Mouse (Mus musculus) E14TG2a.4 (cell line): ENCODE results near the gene Sgpp1.

ENCODE experiments used
- H3K27me3 ChIP-seq: 2 replicates; pipeline ENCODE4 v1.6.1; 2014; ENCODE audit warnings: low read length, control low read depth; ENCODE audit not compliant: insufficient read depth
- H3K36me3 ChIP-seq: 2 replicates; pipeline ENCODE4 v1.6.1; 2014; ENCODE audit warnings: low read length, control low read depth; ENCODE audit not compliant: insufficient read depth
- H3K4me1 ChIP-seq: replicated peaks from 2 replicates; pipeline ENCODE4 v1.6.1; 2014; ENCODE audit warnings: low read depth, low read length, control low read depth
- H3K4me3 ChIP-seq: replicated peaks from 2 replicates; pipeline ENCODE4 v1.5.1; 2014; ENCODE audit warnings: mild to moderate bottlenecking, low read length
- H3K9me3 ChIP-seq: 2 replicates; pipeline ENCODE4 v1.6.1; 2014; ENCODE audit warnings: low read length, control low read depth
- CTCF ChIP-seq: conservative IDR thresholded peaks from 2 replicates; pipeline ENCODE4 v1.5.1; 2014; ENCODE audit warnings: low read length
- NANOG ChIP-seq: IDR thresholded peaks from 2 replicates; pipeline ENCODE4 v1.6.1; 2014; ENCODE audit warnings: borderline replicate concordance, low read length, mixed read lengths
- POU5F1 ChIP-seq: IDR thresholded peaks from 2 replicates; pipeline ENCODE4 v1.6.1; 2014; ENCODE audit warnings: low read length, borderline replicate concordance

The Sgpp1 gene

DNA sequence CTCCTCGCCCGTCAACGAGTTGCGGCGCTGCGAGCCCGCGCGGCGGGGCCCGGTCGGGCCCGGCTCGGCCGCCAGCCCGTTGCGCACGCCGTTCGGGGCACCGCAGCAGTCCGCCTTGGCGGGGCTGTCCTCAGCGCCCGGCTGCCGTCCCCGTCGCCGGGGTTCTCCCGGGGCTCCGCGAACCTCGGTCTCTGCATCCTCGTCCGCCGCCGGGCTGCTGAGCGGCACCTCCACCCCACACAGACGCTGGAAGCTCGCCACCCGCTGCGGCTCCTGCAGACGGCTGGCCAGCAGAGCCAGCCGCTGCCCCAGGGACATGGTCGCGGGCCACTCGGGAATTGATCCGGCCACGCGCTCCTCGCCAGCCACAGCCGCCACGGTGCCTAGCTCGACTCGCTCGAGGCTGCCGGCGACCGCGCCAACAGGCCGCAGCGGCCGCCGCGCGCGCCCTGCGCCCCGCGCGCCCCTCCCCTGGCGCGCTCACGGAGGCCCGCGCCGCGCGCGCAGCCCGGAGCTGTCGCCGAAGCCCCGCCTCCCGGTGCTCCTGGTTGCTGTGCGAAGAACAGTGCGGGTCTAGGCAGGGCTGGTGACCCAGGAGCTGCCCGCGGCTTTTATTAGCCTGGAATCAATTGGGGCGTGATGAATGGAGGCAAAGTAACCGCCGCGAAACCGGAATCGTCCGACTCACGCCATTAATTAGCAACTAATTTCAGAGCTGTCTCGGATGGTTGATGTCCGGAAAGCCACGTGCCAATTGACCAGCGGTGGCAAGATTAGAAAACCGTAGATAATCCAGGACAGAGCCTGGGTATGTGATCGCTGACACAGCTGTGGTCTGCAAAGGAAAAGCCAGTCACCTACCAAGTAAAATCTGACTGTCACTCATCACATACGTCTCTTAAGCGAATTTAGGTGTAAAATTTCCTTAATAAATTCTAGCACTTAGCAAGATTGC lies at the start of gene Sgpp1:
Gene Sgpp1, minus strand, starts transcription at position 484 of the 955 bp plus-strand sequence.
- Histone ChIP-seq H3K9me3 (no peaks in the 10 kb centered on the region), H3K4me3 (peak within 1 kb of the TSS; percentile 86), H3K36me3 (no peaks in the 10 kb centered on the region), H3K4me1 (peaks cover 6% of the 10 kb centered on the region; the same call in 1 of the 2 replicates), H3K27me3 (peaks cover 67% of the 10 kb centered on the region)
- no peak for TF ChIP-seq NANOG
- no peak for TF ChIP-seq POU5F1
- no peak for TF ChIP-seq CTCF

DNA sequence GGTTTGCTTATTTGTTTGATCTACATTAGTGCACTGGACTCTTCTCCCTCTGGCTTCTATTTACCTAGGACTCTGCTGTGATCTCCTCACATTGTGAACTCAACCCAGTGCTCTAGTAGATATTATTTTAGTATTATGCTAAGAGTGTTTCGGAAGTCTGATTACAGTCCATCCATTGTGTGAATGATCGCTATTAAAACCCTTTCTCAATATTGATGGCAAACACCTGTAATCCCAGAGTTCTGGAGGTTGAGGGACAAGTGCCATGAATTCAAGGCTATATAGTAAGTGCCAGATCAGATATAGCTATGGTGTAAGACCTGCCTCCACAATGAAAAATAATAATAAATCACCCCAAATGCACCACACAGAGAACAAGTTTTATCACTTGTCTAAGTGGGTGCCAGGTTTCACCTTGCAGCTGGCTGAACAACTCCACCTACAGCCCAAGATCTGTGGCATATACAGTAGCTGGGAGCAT lies 48.8 kb upstream of the Sgpp1 start:
- Histone ChIP-seq H3K9me3 (0 out of 2 replicates have a peak, but pooled peaks cover 6% of the 10 kb centered on the region), H3K36me3 (no peaks in the 10 kb centered on the region)

DNA sequence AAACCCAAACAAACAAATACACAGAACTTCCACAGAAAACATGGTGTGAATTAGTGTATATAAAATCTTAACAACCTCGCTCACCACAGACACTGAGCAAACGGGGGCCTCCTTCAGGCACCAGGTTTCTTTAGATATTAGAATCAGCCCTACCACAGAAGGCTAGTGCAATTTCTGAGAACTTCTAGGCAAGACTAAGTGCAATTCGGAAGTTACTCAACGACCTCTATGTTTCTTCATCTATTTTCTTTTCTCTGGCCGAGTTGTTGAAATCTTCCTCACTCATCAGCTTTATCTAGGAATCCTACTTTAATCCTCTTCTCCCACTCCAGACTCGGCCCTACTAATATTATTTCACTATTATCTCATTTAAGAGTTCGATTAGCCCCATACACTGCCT lies 46.5 kb upstream of the Sgpp1 start:
- H3K36me3 ChIP-seq: no peaks in the 10 kb centered on the region
- 0 out of 2 replicates have a peak, but pooled peaks cover 6% of the 10 kb centered on the region for H3K9me3 ChIP-seq
- TF ChIP-seq CTCF: no peak
- no peak for TF ChIP-seq POU5F1
- TF ChIP-seq NANOG: no peak
- 0 out of 2 replicates have a peak, but pooled peaks cover 4% of the 10 kb centered on the region for H3K27me3 ChIP-seq
- no peaks in the 10 kb centered on the region for H3K4me1 ChIP-seq
- H3K4me3 ChIP-seq: no peak overlapping the region

More for the DNA sequence above, 48.8 kb upstream of the Sgpp1 start:
- no peaks in the 10 kb centered on the region for H3K4me1 ChIP-seq
- H3K4me3 ChIP-seq: no peak overlapping the region
- 0 out of 2 replicates have a peak, but pooled peaks cover 4% of the 10 kb centered on the region for H3K27me3 ChIP-seq
- TF ChIP-seq CTCF: no peak
- no peak for TF ChIP-seq POU5F1
- TF ChIP-seq NANOG: no peak

DNA sequence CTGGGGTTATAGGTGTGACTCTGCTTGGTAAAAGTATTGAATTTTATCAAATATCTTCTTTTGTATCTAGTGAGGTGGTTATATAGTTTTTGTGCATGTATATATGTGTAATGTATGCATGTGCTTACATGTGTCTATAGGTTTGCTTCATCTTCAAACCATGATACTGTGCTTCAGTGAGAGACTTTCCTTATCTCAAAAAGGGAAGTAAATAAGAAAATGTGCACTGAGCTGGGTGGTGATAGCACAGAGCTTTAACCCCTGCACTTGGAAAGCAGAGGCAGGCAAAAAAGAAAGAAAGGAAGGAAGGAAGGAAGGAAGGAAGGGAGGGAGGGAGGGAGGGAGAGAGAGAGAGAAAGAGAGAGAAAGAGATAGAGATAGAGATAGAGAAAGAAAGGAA lies 45.9 kb upstream of the Sgpp1 start:
- 0 out of 2 replicates have a peak, but pooled peaks cover 6% of the 10 kb centered on the region for H3K9me3 ChIP-seq
- no peaks in the 10 kb centered on the region for H3K36me3 ChIP-seq
- TF ChIP-seq NANOG (no peak), POU5F1 (no peak), CTCF (no peak)
- H3K4me1 ChIP-seq: no peaks in the 10 kb centered on the region
- no peak overlapping the region for H3K4me3 ChIP-seq
- H3K27me3 ChIP-seq: 0 out of 2 replicates have a peak, but pooled peaks cover 4% of the 10 kb centered on the region

DNA sequence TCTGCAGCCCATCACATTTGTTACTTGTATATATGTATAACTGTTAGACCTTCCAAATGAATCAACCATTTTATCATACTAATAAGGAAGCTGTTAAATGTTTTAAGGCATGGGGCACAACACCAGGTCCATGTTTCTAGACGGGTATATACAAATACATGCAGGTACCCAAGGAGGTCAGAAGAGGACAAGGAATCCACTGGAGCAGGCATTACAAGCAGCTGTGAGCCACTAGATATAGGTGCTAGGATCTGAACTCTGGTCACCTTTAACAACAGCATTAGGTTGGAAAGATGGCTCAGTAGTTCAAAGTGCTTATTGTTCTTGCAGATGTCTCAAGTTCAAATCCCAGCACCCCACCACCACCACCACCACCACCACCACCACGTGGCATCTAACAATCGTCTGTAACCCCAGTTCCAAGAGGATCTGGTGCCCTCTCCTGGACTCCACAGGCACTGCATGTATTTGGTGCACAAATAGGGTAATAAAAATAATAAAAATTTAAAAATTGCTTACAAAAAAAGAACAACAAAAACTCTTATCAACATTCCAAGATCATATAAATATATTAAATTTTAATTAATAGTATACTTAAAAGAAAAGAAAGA lies 37.0 kb upstream of the Sgpp1 start:
- peak; percentile 54 for TF ChIP-seq CTCF
- no peak for TF ChIP-seq NANOG
- Histone ChIP-seq H3K4me1 (no peaks in the 10 kb centered on the region), H3K27me3 (no peaks in the 10 kb centered on the region), H3K4me3 (no peak overlapping the region), H3K36me3 (no peaks in the 10 kb centered on the region), H3K9me3 (peaks cover 12% of the 10 kb centered on the region)

DNA sequence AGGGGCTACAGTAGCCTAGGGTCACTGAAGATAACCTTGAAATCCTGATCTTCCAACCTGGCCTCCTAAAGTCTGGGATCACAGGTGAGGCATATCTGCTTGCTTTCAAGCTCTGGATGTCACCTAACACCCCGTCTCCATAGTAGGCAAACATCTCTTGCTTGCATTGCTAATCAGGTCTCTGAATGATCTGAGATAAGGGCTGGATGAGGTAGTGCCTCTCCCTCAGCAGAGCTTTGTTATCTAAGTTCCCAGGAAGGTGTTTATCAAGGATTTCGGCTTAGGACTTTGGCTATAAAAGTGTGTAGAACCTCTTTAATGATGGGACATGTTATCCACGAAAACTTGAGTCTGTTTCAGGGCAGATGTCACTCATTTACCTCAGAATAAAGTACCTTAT lies 35.9 kb upstream of the Sgpp1 start:
- Histone ChIP-seq H3K27me3 (no peaks in the 10 kb centered on the region), H3K9me3 (peaks cover 14% of the 10 kb centered on the region), H3K4me3 (no peak overlapping the region), H3K36me3 (no peaks in the 10 kb centered on the region), H3K4me1 (no peaks in the 10 kb centered on the region)
- no peak for TF ChIP-seq POU5F1
- TF ChIP-seq CTCF: no peak

DNA sequence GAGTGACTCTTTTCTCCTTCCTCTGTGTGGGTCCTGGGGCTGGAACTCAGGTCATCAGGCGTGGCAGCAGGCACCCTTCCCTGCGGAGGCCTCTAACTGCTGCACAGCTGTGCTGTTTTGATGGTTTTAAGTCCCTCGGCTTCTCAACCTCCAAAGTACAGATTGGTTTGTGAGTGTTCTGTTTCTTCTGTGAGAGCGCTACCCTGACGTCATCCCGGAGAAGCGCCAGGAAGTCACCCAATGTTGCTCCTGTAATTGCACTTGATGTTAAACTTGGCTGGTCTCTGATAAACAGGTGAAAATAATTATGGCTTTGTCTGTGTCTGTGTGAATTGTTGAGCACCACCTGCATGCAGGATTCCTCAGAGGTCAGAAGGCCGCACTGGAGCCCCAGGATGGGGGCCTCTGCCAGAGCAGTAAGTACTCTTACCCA lies 31.4 kb upstream of the Sgpp1 start:
- no peaks in the 10 kb centered on the region for H3K27me3 ChIP-seq
- no peaks in the 10 kb centered on the region for H3K4me1 ChIP-seq
- TF ChIP-seq CTCF (no peak), NANOG (no peak), POU5F1 (no peak)
- H3K4me3 ChIP-seq: no peak overlapping the region
- peaks cover 14% of the 10 kb centered on the region for H3K9me3 ChIP-seq
- no peaks in the 10 kb centered on the region for H3K36me3 ChIP-seq

DNA sequence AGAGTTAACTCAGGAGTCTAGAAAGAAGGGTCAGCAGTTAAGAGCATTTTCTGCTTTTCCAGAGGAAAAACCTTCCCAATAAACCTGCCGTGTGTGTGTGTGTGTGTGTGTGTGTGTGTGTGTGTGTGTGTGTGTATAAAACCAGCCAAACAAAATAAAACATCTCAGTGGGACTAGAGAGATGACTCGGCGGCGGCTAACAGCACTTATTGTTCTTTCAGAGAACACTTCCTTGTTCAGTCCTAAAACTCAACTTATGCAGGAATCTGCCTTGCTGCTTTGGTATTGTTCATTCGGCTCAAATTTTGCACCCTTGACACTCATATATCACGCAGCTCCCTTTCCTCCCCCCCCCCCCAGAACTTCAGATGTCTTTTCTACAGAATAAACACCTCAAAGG lies 30.9 kb upstream of the Sgpp1 start:
- no peaks in the 10 kb centered on the region for H3K4me1 ChIP-seq
- no peaks in the 10 kb centered on the region for H3K36me3 ChIP-seq
- H3K9me3 ChIP-seq: peaks cover 14% of the 10 kb centered on the region
- TF ChIP-seq POU5F1 (no peak), NANOG (no peak), CTCF (no peak)
- H3K27me3 ChIP-seq: no peaks in the 10 kb centered on the region
- no peak overlapping the region for H3K4me3 ChIP-seq
